20 mouse cellular contexts compared by ENCODE assay signal in genomic region chr1:119404798-119405197, GRCm38 (mm10). TPM values are rescaled to one million over a fixed set of nuclear protein-coding genes. Genes with fewer than 3 reads are reported as not detected.
A peak's percentile ranks its signal among the peaks of the same experiment; 100 is the strongest.
DNase-seq lines count a peak whose midpoint lies in the region; TF ChIP-seq lines count a peak whose summit lies in the region.
"Had no signal": no experiment of that assay in that cellular context is flagged by ENCODE, and none has a peak within 500 bp of the region (broad histone marks: within the 10 kb centered on the region; RNA-seq: fewer than 3 reads in every experiment).

No protein-coding gene starts in this region.

- H3K27ac ChIP-seq in kidney, adult 2 months (ENCODE audit: insufficient read depth, low read depth, low read length): no peak overlapping the region
- H3K27ac ChIP-seq: forebrain, embryonic 15.5 days; gastrocnemius, adult 2 months; hindbrain, postnatal 0 days; limb, embryonic 15.5 days; stomach, embryonic 15.5 days had no signal

- DNase-seq in kidney, adult 2 months: peak; percentile 37
- no peak for DNase-seq in kidney, adult 11 months
- DNase-seq in ovary, adult 18-20 months (ENCODE audit: low spot score): peak; percentile 62
- no peak for DNase-seq in ovary, postnatal 10 days (ENCODE audit: low spot score)
- DNase-seq in NIH3T3 (ENCODE audit: low read depth): peak; percentile 66
- DNase-seq in spleen, postnatal 10 days (ENCODE audit: low spot score in 2 of 2): no peak
- DNase-seq in embryo, embryonic 11 days: no peak
- DNase-seq: cerebellum, adult 2 months; gastrocnemius, adult 2 months; heart, adult 18-20 months; heart, postnatal 36 days; layer of hippocampus, adult 9-11 months; liver, postnatal 0 days; right cerebral cortex, adult 18-20 months had no signal

- no peaks in the 10 kb centered on the region for H3K27me3 ChIP-seq in kidney, adult 2 months (replicated peaks; ENCODE audit: control insufficient read depth, insufficient read depth, low read length)
- H3K27me3 ChIP-seq: forebrain, embryonic 15.5 days; limb, embryonic 15.5 days; stomach, embryonic 15.5 days had no signal

- 11% methylated on average over 3 of the region's 3 CpGs for WGBS in kidney, adult 2 months

- no peak for TF ChIP-seq POLR2A in kidney, adult 2 months (IDR thresholded peaks at IDR 0.05; ENCODE audit: low read depth, low read length)

- H3K4me3 ChIP-seq in kidney, adult 2 months (ENCODE audit: insufficient read depth, low read depth, low read length): no peak overlapping the region
- H3K4me3 ChIP-seq: forebrain, embryonic 15.5 days; gastrocnemius, adult 2 months; limb, embryonic 15.5 days; stomach, embryonic 15.5 days had no signal

- H3K4me1 ChIP-seq in kidney, adult 2 months (ENCODE audit: control insufficient read depth, insufficient read depth, low read length): no peaks in the 10 kb centered on the region

- H3K36me3 ChIP-seq in kidney, adult 2 months (ENCODE audit: control insufficient read depth, insufficient read depth, low read length): no peaks in the 10 kb centered on the region
- H3K36me3 ChIP-seq: forebrain, embryonic 15.5 days; G1E; limb, embryonic 15.5 days; stomach, embryonic 15.5 days had no signal

- TF ChIP-seq CTCF in kidney, adult 2 months (conservative IDR thresholded peaks at IDR 0.05; ENCODE audit: insufficient read depth, insufficient read length, low read depth, low read length): no peak

RNA-seq across cellular contexts. Expression of gene Inhbb, which starts 17.2 kb away (rescaled TPM):
- 0.72 and 0.81 TPM in 2 replicates for polyA plus RNA-seq in kidney, adult 2 months (2012; rRNA removed)
- polyA plus RNA-seq: activated CD4-positive, CD25-positive, alpha-beta regulatory T cell, adult 4 months; G1E had no signal

Comparison
In these comparisons a context has a peak if more than half of its experiments do, and no peak if none do; other contexts are left out.
1. DNase-seq: peak in kidney, adult 2 months (single experiment), ovary, adult 18-20 months (single experiment) and NIH3T3 (single experiment); none in kidney, adult 11 months (single experiment), ovary, postnatal 10 days (single experiment), spleen, postnatal 10 days (0 of 2) and embryo, embryonic 11 days (single experiment).